Mouse (Mus musculus) erythroblast, embryonic 14.5 days (primary cell): ENCODE measurements around the gene Hoxa4. TPM values are rescaled to one million over a fixed set of nuclear protein-coding genes. Genes with fewer than 3 reads are reported as not detected.

Experiments
- H3K27me3 ChIP-seq: 2 replicates; pipeline ENCODE4 v1.6.1; 2012; ENCODE audit warnings: inconsistent platforms; ENCODE audit not compliant: control insufficient read depth
- H3K36me3 ChIP-seq: 2 replicates; pipeline ENCODE4 v1.6.1; 2012; ENCODE audit warnings: mild to moderate bottlenecking, inconsistent platforms; ENCODE audit not compliant: control insufficient read depth
- H3K4me1 ChIP-seq: 2 replicates; pipeline ENCODE4 v1.6.1; 2012; ENCODE audit warnings: inconsistent platforms; ENCODE audit not compliant: control insufficient read depth
- H3K4me3 ChIP-seq: replicated peaks from 2 replicates; pipeline ENCODE3; 2012; ENCODE audit warnings: moderate library complexity, mild to moderate bottlenecking, inconsistent platforms
- H3K9me3 ChIP-seq: 2 replicates; pipeline ENCODE4 v1.6.1; 2012; ENCODE audit warnings: low read length, inconsistent platforms, mixed read lengths; ENCODE audit not compliant: control insufficient read depth
- GATA1 ChIP-seq: IDR thresholded peaks from 2 replicates; pipeline ENCODE4 v1.6.1; 2012; ENCODE audit warnings: low read length, inconsistent platforms, mixed read lengths
- TAL1 ChIP-seq: IDR thresholded peaks from 3 replicates; pipeline ENCODE4 v1.6.1; 2012; ENCODE audit warnings: low read length, inconsistent platforms, mixed read lengths
- polyA plus RNA-seq: library from polyadenylated mRNA; stranded (reverse); fragments of >175 nt; gene quantifications from 2 replicates; pipeline ENCODE4 v1.2.3, GENCODE M21; 2012

Gene Hoxa4
- polyA plus RNA-seq, 1 experiment = not detected

- H3K4me3 ChIP-seq = no peak overlapping the region
- no peaks in the 10 kb centered on the region for H3K4me1 ChIP-seq
- no peaks in the 10 kb centered on the region for H3K36me3 ChIP-seq
- peaks cover 85% of the 10 kb centered on the region for H3K27me3 ChIP-seq
- TF ChIP-seq GATA1 (no peak), TAL1 (no peak)
- no peaks in the 10 kb centered on the region for H3K9me3 ChIP-seq
Observed at GRCm38 (mm10) chr6:52153270-52153669, 38.3 kb downstream of the Hoxa4 start.

- H3K36me3 ChIP-seq = no peaks in the 10 kb centered on the region
- peaks cover 78% of the 10 kb centered on the region for H3K27me3 ChIP-seq
- H3K4me3 ChIP-seq = no peak overlapping the region
- TF ChIP-seq GATA1 = no peak
- no peak for TF ChIP-seq TAL1
- H3K4me1 ChIP-seq = no peaks in the 10 kb centered on the region
- H3K9me3 ChIP-seq = no peaks in the 10 kb centered on the region
Observed at GRCm38 (mm10) chr6:52152226-52153193, 39.0 kb downstream of the Hoxa4 start.

- Histone ChIP-seq H3K36me3 (no peaks in the 10 kb centered on the region), H3K4me3 (no peak overlapping the region), H3K27me3 (peaks cover 75% of the 10 kb centered on the region), H3K4me1 (no peaks in the 10 kb centered on the region), H3K9me3 (no peaks in the 10 kb centered on the region)
- TF ChIP-seq TAL1 = no peak
- no peak for TF ChIP-seq GATA1
Observed at GRCm38 (mm10) chr6:52151571-52151970, 40.0 kb downstream of the Hoxa4 start.

- no peaks in the 10 kb centered on the region for H3K36me3 ChIP-seq
- TF ChIP-seq GATA1 (no peak), TAL1 (no peak)
- no peaks in the 10 kb centered on the region for H3K4me1 ChIP-seq
- H3K9me3 ChIP-seq = no peaks in the 10 kb centered on the region
- no peak overlapping the region for H3K4me3 ChIP-seq
- H3K27me3 ChIP-seq = peaks cover 67% of the 10 kb centered on the region
Observed at GRCm38 (mm10) chr6:52150401-52150966, 41.1 kb downstream of the Hoxa4 start.

Other genes starting within 250 kb of the Hoxa4 start
- 0.03 and 0.04 TPM in 2 replicates for gene Skap2, start 179.2 kb downstream of the Hoxa4 start, polyA plus RNA-seq
- not detected in 2 replicates for gene Hoxa1, start 33.4 kb downstream of the Hoxa4 start, polyA plus RNA-seq
- not detected in 2 replicates for gene Hoxa2, start 26.9 kb downstream of the Hoxa4 start, polyA plus RNA-seq
- gene 5730596B20Rik, start 14.3 kb downstream of the Hoxa4 start, polyA plus RNA-seq = 0.02 TPM in 1 of 2 replicates, not detected in the other
- not detected in 2 replicates for gene Hoxa5, start 12.8 kb upstream of the Hoxa4 start, polyA plus RNA-seq
- gene Hoxa6, start 17.0 kb upstream of the Hoxa4 start, polyA plus RNA-seq = not detected in 2 replicates
- 0.02 TPM in 1 of 2 replicates, not detected in the other for gene Hoxa3, start 21.6 kb upstream of the Hoxa4 start, polyA plus RNA-seq
- not detected in 2 replicates for gene Gm28308, start 21.6 kb upstream of the Hoxa4 start, polyA plus RNA-seq
- 0.02 TPM in 1 of 2 replicates, not detected in the other for gene Hoxa7, start 30.1 kb upstream of the Hoxa4 start, polyA plus RNA-seq
- gene Hoxa9, start 39.3 kb upstream of the Hoxa4 start, polyA plus RNA-seq = not detected in 2 replicates
- not detected in 2 replicates for gene Hoxa10, start 49.1 kb upstream of the Hoxa4 start, polyA plus RNA-seq
- 0.03 TPM in 1 of 2 replicates, not detected in the other for gene Hoxa11, start 54.1 kb upstream of the Hoxa4 start, polyA plus RNA-seq
- not detected in 2 replicates for gene Hoxa13, start 69.1 kb upstream of the Hoxa4 start, polyA plus RNA-seq
- gene Evx1, start 121.7 kb upstream of the Hoxa4 start, polyA plus RNA-seq = not detected in 2 replicates